Mouse (Mus musculus) midbrain, postnatal 0 days (tissue): ENCODE data around the gene Serpinh1. TPM values are rescaled to one million over a fixed set of nuclear protein-coding genes. Genes with fewer than 3 reads are reported as not detected.

ENCODE experiments used
- ATAC-seq: fragments of 200-750 bp; cut with Nextera tagmentation; 2 replicates; pipeline ENCODE4 v1.8.0; 2017; ENCODE audit warnings: moderate number of reproducible peaks, mild to moderate bottlenecking, moderate TSS enrichment, moderate library complexity; ENCODE audit not compliant: low FRiP score
- DNase-seq: peaks from one replicate; pipeline ENCODE4 v3.0.0-alpha.2; 2015; ENCODE audit warnings: low spot score
- H3K27ac ChIP-seq: fragments of 300-500 bp; sonication (generic); 2 replicates; pipeline ENCODE4 v1.5.1; 2014; ENCODE audit warnings: low read depth, mild to moderate bottlenecking, low read length, mixed read lengths
- H3K27me3 ChIP-seq: fragments of 300-500 bp; sonication (generic); 2 replicates; pipeline ENCODE4 v1.6.1; 2014; ENCODE audit warnings: low read length, control low read depth, mixed read lengths; ENCODE audit not compliant: insufficient read depth
- H3K36me3 ChIP-seq: fragments of 300-500 bp; sonication (generic); 2 replicates; pipeline ENCODE4 v1.6.1; 2014; ENCODE audit warnings: low read length, control low read depth, mixed read lengths; ENCODE audit not compliant: insufficient read depth
- H3K4me1 ChIP-seq: fragments of 300-500 bp; sonication (generic); 2 replicates; pipeline ENCODE4 v1.6.1; 2014; ENCODE audit warnings: mild to moderate bottlenecking, control low read depth, antibody characterized with exemption, low read length, mixed read lengths; ENCODE audit not compliant: insufficient read depth
- H3K4me2 ChIP-seq: fragments of 300-500 bp; sonication (generic); 2 replicates; pipeline ENCODE4 v1.6.1; 2014; ENCODE audit warnings: low read depth, mild to moderate bottlenecking, low read length, mixed read lengths; ENCODE audit not compliant: poor library complexity, severe bottlenecking
- H3K4me3 ChIP-seq: fragments of 300-500 bp; sonication (generic); 2 replicates; pipeline ENCODE4 v1.5.1; 2014; ENCODE audit warnings: low read depth, mild to moderate bottlenecking, low read length, moderate library complexity
- H3K9ac ChIP-seq: fragments of 300-500 bp; sonication (generic); replicated peaks from 2 replicates; pipeline ENCODE4 v1.6.1; 2014; ENCODE audit warnings: mild to moderate bottlenecking, low read length, moderate library complexity, mixed read lengths; ENCODE audit not compliant: poor library complexity, severe bottlenecking
- H3K9me3 ChIP-seq: fragments of 300-500 bp; sonication (generic); 2 replicates; pipeline ENCODE4 v1.6.1; 2016; ENCODE audit warnings: low read length, control low read depth
- CTCF ChIP-seq: IDR thresholded peaks from 2 replicates; pipeline ENCODE4 v1.5.1; 2016; ENCODE audit warnings: antibody characterized with exemption, mild to moderate bottlenecking
- WGBS: fragments of 180-500 bp; shearing (Covaris S2); extraction: QIAGEN DNeasy Blood & Tissue Kit; methylation state at CpG from one replicate; pipeline ENCODE4 v1.1.7; 2014; 5-methylcytosine and 5-hydroxymethylcytosine counted together
- polyA plus RNA-seq: library from polyadenylated mRNA; unstranded; fragments of >200 nt; fragmentation: Nextera tagmentation; extraction: Ambion mirVana; gene quantifications from 2 replicates; pipeline ENCODE4 v1.2.1, GENCODE M21; 2015
- total RNA-seq: library from RNA; depleted of rRNA; stranded (reverse); fragments of >200 nt; gene quantifications from 2 replicates; pipeline ENCODE4 v1.2.3, GENCODE M21; 2014

Serpinh1 gene
- total and polyA plus RNA-seq, 2 experiments from 2014 or later = 114 to 160 TPM

DNA sequence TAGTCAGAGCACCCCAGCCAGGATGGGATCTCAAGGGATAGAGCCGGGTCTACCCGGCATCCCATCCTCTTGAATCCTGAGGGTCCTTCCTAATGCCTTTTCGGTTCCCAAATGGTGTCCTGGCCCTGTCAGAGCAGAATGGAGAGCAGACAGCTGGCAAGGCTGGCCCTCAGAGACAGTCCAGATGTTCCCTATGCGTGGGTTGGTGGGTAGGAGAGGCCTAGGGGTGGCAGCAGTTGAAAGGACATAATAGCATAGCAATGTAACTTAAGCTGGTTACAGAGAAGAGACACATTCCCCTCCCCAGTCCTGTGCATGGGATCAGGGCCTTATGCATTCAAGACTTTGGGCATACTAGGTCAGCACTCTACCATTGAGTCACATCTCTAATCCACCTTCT is 42.3 kb upstream of the Serpinh1 start:
- ATAC-seq = no peak
- H3K4me3 ChIP-seq = no peak overlapping the region
- no peaks in the 10 kb centered on the region for H3K27me3 ChIP-seq
- no peak for DNase-seq
- H3K27ac ChIP-seq = no peak overlapping the region
- TF ChIP-seq CTCF = no peak
- no peak overlapping the region for H3K9ac ChIP-seq
- peaks cover 24% of the 10 kb centered on the region for H3K36me3 ChIP-seq
- no peaks in the 10 kb centered on the region for H3K4me1 ChIP-seq
- no peak overlapping the region for H3K4me2 ChIP-seq
- 89% methylated on average over 4 of the region's 4 CpGs for WGBS
- no peaks in the 10 kb centered on the region for H3K9me3 ChIP-seq

DNA sequence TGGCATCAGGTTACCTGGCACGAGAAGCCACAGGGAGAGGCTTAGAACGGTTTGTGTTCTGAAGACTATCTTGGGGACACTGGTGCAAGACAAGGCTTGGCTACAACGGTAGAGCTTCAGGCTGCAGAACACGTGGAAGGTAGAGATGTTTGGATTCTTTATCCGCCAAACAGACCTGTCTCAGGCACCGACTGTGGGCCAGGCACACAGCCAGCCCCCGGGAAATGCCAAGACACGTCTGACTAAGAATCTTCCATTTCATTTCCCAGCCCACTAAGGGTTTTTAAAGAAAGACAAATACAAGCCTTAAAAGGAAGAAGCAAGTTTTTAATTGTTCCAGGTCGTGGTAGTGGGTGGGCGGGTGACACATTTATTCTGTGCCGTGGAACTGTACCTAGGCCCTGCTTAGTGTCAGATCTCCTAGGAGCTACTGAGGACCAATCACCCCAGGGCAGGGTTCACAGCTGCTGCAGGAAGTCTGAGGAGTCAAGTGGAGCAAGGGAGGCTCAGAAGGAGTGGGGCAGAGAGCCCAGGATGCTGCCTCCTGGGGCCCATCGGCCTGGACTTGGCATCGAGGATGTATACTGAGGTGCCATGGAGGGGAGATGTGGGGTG is 40.8 kb upstream of the Serpinh1 start:
- no peak overlapping the region for H3K4me3 ChIP-seq
- H3K27ac ChIP-seq = no peak overlapping the region
- WGBS = 81% methylated on average over 13 of the region's 13 CpGs
- no peak overlapping the region for H3K4me2 ChIP-seq
- H3K27me3 ChIP-seq = no peaks in the 10 kb centered on the region
- no peaks in the 10 kb centered on the region for H3K9me3 ChIP-seq
- H3K9ac ChIP-seq = no peak overlapping the region
- H3K36me3 ChIP-seq = peaks cover 21% of the 10 kb centered on the region
- no peaks in the 10 kb centered on the region for H3K4me1 ChIP-seq
- no peak for TF ChIP-seq CTCF
- ATAC-seq = no peak
- no peak for DNase-seq

DNA sequence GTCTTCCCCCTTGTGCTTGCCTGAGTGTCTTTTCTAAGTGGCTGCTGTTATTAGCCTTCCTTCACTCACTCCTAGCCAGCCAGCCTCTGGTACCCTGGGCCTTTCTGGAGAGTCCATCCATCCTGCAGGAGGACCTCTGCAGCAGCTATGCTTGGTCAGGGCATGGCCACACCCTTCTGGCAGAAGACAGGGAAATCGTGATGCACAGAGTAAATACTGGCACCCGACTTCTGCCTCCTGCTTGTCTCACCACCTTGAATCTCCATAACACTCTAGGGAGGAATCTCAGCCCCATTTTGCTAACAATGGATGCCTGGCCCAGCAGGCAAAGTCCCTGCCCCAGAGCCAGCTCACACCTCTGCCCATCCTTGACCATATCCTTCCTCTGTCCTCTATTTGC is 39.7 kb upstream of the Serpinh1 start:
- DNase-seq = no peak
- no peaks in the 10 kb centered on the region for H3K27me3 ChIP-seq
- 74% methylated on average over 2 of the region's 2 CpGs for WGBS
- no peak overlapping the region for H3K4me3 ChIP-seq
- TF ChIP-seq CTCF = no peak
- no peaks in the 10 kb centered on the region for H3K4me1 ChIP-seq
- H3K9me3 ChIP-seq = no peaks in the 10 kb centered on the region
- H3K9ac ChIP-seq = no peak overlapping the region
- H3K4me2 ChIP-seq = no peak overlapping the region
- H3K27ac ChIP-seq = no peak overlapping the region
- H3K36me3 ChIP-seq = peaks cover 24% of the 10 kb centered on the region
- ATAC-seq = no peak

DNA sequence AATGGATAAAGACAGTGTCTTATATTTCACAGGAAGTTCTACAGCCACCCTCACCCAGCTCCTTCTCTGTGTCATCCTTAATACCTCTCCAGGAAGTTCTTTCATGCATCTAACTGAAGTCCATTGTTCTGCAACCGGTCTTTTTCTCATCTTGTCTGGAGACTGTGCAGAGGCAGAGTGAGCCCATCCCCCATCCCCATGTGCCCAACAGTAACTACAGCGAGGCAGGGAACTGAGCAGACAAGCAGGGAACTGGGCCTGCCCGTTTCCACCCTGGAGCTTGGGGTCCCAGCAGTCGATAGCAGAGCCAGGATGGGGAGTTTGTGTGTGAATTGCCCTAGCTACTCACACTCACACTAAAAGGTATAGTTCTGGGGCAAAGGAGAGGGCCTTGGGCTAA is 37.5 kb upstream of the Serpinh1 start:
- H3K4me2 ChIP-seq = no peak overlapping the region
- H3K4me1 ChIP-seq = no peaks in the 10 kb centered on the region
- WGBS = 22% methylated on average over 4 of the region's 4 CpGs
- H3K9me3 ChIP-seq = no peaks in the 10 kb centered on the region
- TF ChIP-seq CTCF = no peak
- no peak overlapping the region; the same call in 1 of the 2 replicates for H3K9ac ChIP-seq
- no peak for ATAC-seq
- no peak overlapping the region for H3K4me3 ChIP-seq
- no peak overlapping the region for H3K27ac ChIP-seq
- H3K27me3 ChIP-seq = no peaks in the 10 kb centered on the region
- peaks cover 27% of the 10 kb centered on the region for H3K36me3 ChIP-seq
- DNase-seq = no peak

DNA sequence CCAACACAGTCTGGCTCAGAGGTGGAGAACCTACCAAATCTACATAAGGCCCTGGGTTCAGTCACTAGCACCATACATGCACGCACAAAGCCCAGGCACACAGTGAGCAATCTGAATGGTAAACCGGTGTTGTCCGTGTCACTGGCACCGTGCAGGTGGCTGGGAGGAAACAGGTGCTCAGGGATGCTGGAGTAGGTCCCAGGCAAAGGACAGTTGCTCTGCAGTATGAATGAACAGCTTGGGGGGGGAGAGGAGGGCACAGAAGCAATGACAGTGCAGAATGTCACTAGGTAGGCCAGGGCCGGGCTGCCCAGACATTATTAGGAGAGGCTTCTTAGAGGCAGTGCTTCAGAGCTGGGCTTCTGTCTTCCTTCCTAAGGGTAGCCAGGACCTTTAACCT is 34.3 kb upstream of the Serpinh1 start:
- H3K9me3 ChIP-seq = no peaks in the 10 kb centered on the region
- peaks cover 20% of the 10 kb centered on the region; the same call in 1 of the 2 replicates for H3K4me1 ChIP-seq
- no peak for TF ChIP-seq CTCF
- no peak overlapping the region for H3K27ac ChIP-seq
- H3K36me3 ChIP-seq = peaks cover 24% of the 10 kb centered on the region
- WGBS = 88% methylated on average over 5 of the region's 5 CpGs
- no peak overlapping the region for H3K9ac ChIP-seq
- H3K4me2 ChIP-seq = no peak overlapping the region
- no peak for ATAC-seq
- no peak for DNase-seq
- no peak overlapping the region for H3K4me3 ChIP-seq
- H3K27me3 ChIP-seq = no peaks in the 10 kb centered on the region

DNA sequence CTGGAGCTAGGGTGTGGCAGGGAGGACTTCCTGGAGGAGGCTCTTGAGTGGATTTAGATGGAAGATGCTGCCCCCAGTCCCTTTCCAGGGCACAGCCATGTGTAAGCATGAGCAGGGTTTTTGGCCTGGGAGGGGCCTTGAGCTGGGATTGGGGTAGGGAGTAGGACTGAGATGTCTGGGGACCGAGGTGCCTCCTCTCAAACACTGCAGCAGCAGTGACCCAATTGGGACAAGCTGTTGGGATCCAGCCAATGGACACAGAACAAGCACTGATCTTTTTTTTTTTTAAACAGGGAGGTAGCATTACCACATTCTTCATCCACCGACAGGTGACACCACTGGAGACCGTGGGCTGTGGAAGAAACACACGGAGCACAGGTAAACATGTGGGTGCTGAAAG is 33.8 kb upstream of the Serpinh1 start:
- no peak overlapping the region for H3K4me3 ChIP-seq
- H3K36me3 ChIP-seq = peaks cover 21% of the 10 kb centered on the region
- H3K4me1 ChIP-seq = peaks cover 20% of the 10 kb centered on the region; the same call in 1 of the 2 replicates
- WGBS = 87% methylated on average over 4 of the region's 4 CpGs
- H3K27ac ChIP-seq = no peak overlapping the region
- ATAC-seq = no peak
- no peaks in the 10 kb centered on the region for H3K27me3 ChIP-seq
- H3K9ac ChIP-seq = no peak overlapping the region
- no peak for TF ChIP-seq CTCF
- no peak for DNase-seq
- H3K9me3 ChIP-seq = no peaks in the 10 kb centered on the region
- H3K4me2 ChIP-seq = no peak overlapping the region
